Mouse (Mus musculus) MEL (cell line): ENCODE data around the gene Zfand6.

Experiments
- CHD1 ChIP-seq: IDR thresholded peaks from 2 replicates; pipeline ENCODE4 v1.6.1; 2012; ENCODE audit warnings: low read depth, mild to moderate bottlenecking, inconsistent platforms, low read length, improper control_type of control experiment
- CTCF ChIP-seq, 3 experiments: IDR thresholded peaks in 2 of 3; conservative IDR thresholded peaks in 1 of 3; 2 replicates each; pipeline ENCODE4 v1.5.1; 2011 to 2012; ENCODE audit warnings: low read length in 3 of 3, low read depth in 2 of 3, mild to moderate bottlenecking in 2 of 3, improper control_type of control experiment in 1 of 3, inconsistent platforms in 1 of 3, mixed read lengths in 1 of 3, moderate library complexity in 1 of 3; ENCODE audit not compliant: control insufficient read depth in 1 of 3, insufficient read depth in 1 of 3, poor library complexity in 1 of 3, severe bottlenecking in 1 of 3
- E2F4 ChIP-seq: IDR thresholded peaks from 2 replicates; pipeline ENCODE4 v1.6.1; 2011; ENCODE audit warnings: low read depth, low read length, improper control_type of control experiment, borderline replicate concordance
- EP300 ChIP-seq, 2 experiments: IDR thresholded peaks; 2 replicates each; pipeline ENCODE4 v1.6.1; 2011; ENCODE audit warnings: improper control_type of control experiment in 2 of 2, low read length in 2 of 2, low read depth in 1 of 2, mild to moderate bottlenecking in 1 of 2
- KAT2A ChIP-seq: conservative IDR thresholded peaks from 2 replicates; pipeline ENCODE4 v1.6.1; 2012; ENCODE audit warnings: low read depth, low read length, improper control_type of control experiment, inconsistent platforms
- POLR2A ChIP-seq, 2 experiments: IDR thresholded peaks; 2 replicates each; pipeline ENCODE4 v1.6.1; 2011 to 2012; ENCODE audit warnings: low read length in 2 of 2, mild to moderate bottlenecking in 2 of 2, control low read depth in 1 of 2, improper control_type of control experiment in 1 of 2, low read depth in 1 of 2, moderate library complexity in 1 of 2; ENCODE audit not compliant: control insufficient read depth in 1 of 2, insufficient read depth in 1 of 2, poor library complexity in 1 of 2
- SIN3A ChIP-seq: IDR thresholded peaks from 2 replicates; pipeline ENCODE4 v1.6.1; 2012; ENCODE audit warnings: low read length, improper control_type of control experiment, inconsistent platforms
- SMC3 ChIP-seq: IDR thresholded peaks from 2 replicates; pipeline ENCODE4 v1.6.1; 2011; ENCODE audit warnings: low read depth, low read length, improper control_type of control experiment

- TF ChIP-seq CTCF (IDR thresholded peaks at IDR 0.05 in 2 of 3, conservative IDR thresholded peaks at IDR 0.05 in 1 of 3; ENCODE audit: control insufficient read depth in 1 of 3, insufficient read depth in 1 of 3, low read depth in 2 of 3, low read length in 3 of 3, poor library complexity in 1 of 3, severe bottlenecking in 1 of 3) (no peak), POLR2A (IDR thresholded peaks at IDR 0.05; ENCODE audit: control insufficient read depth in 1 of 2, insufficient read depth in 1 of 2, low read depth in 1 of 2, low read length in 2 of 2, poor library complexity in 1 of 2) (no peak), CHD1 (no peak), SMC3 (no peak), E2F4 (no peak), SIN3A (no peak), KAT2A (no peak), EP300 (IDR thresholded peaks at IDR 0.05; ENCODE audit: low read depth in 1 of 2, low read length in 2 of 2) (no peak)
Observed at GRCm38 (mm10) chr7:84591347-84591746, 98.4 kb downstream of the Zfand6 start.
